Mouse (Mus musculus): ENCODE measurements around the gene Thbs3.

- TF ChIP-seq CTCF (conservative IDR thresholded peaks at IDR 0.05; ENCODE audit: insufficient read depth, insufficient read length, low read depth, low read length), result no peak
- TF ChIP-seq POLR2A (IDR thresholded peaks at IDR 0.05; ENCODE audit: low read depth, low read length), result no peak
Measured at GRCm38 (mm10) chr3:89254994-89255393, 40.0 kb downstream of the Thbs3 start.

Data from kidney, adult 2 months (tissue).